Mouse (Mus musculus): ENCODE data around the gene Mapk14. TPM values are rescaled to one million over a fixed set of nuclear protein-coding genes. Genes with fewer than 3 reads are reported as not detected.
"Not testable (repeated sequence)": the region's sequence is repeated elsewhere in the genome, so short reads cannot be mapped to it uniquely, and the experiment has no call there.

Gene Mapk14
- polyA plus RNA-seq, 1 experiment from 2014 or later: 52.4 TPM

GRCm38 (mm10) chr17:28774303-28774702 is 83.2 kb downstream of the Mapk14 start:
- not testable (repeated sequence) for H3K9me3 ChIP-seq; H3K4me2 ChIP-seq (replicated peaks); H3K4me3 ChIP-seq; H3K27ac ChIP-seq; H3K9ac ChIP-seq; H3K36me3 ChIP-seq; ATAC-seq (ENCODE audit: insufficient number of reproducible peaks, insufficient read depth, low FRiP score, low TSS enrichment)
- peaks cover 20% of the 10 kb centered on the region for H3K27me3 ChIP-seq
- 98% methylated on average over 8 of the region's 9 CpGs for WGBS
- peaks cover 11% of the 10 kb centered on the region for H3K4me1 ChIP-seq

- Histone ChIP-seq H3K27ac (no peak overlapping the region), H3K4me3 (no peak overlapping the region), H3K27me3 (peaks cover 11% of the 10 kb centered on the region), H3K4me1 (peaks cover 3% of the 10 kb centered on the region), H3K9ac (no peak overlapping the region), H3K36me3 (no peaks in the 10 kb centered on the region), H3K9me3 (no peaks in the 10 kb centered on the region), H3K4me2 (replicated peaks) (no peak overlapping the region)
- WGBS: 80% methylated on average over 4 of the region's 4 CpGs
- ATAC-seq (ENCODE audit: insufficient number of reproducible peaks, insufficient read depth, low FRiP score, low TSS enrichment): no peak
Observed at GRCm38 (mm10) chr17:28775161-28775560, 84.0 kb downstream of the Mapk14 start.

- 91% methylated on average over 3 of the region's 3 CpGs for WGBS
- H3K36me3 ChIP-seq: no peaks in the 10 kb centered on the region
- H3K4me1 ChIP-seq: no peaks in the 10 kb centered on the region
- H3K4me3 ChIP-seq: no peak overlapping the region
- no peak overlapping the region for H3K9ac ChIP-seq
- H3K4me2 ChIP-seq (replicated peaks): no peak overlapping the region
- no peaks in the 10 kb centered on the region for H3K9me3 ChIP-seq
- no peak for ATAC-seq (ENCODE audit: insufficient number of reproducible peaks, insufficient read depth, low FRiP score, low TSS enrichment)
- no peak overlapping the region for H3K27ac ChIP-seq
- no peaks in the 10 kb centered on the region for H3K27me3 ChIP-seq
Observed at GRCm38 (mm10) chr17:28776817-28777216, 85.7 kb downstream of the Mapk14 start.

- Histone ChIP-seq H3K27ac (no peak overlapping the region), H3K9ac (no peak overlapping the region), H3K9me3 (no peaks in the 10 kb centered on the region), H3K4me1 (no peaks in the 10 kb centered on the region), H3K27me3 (no peaks in the 10 kb centered on the region), H3K4me2 (replicated peaks) (no peak overlapping the region), H3K36me3 (no peaks in the 10 kb centered on the region), H3K4me3 (no peak overlapping the region)
- 85% methylated on average over 16 of the region's 16 CpGs for WGBS
- no peak for ATAC-seq (ENCODE audit: insufficient number of reproducible peaks, insufficient read depth, low FRiP score, low TSS enrichment)
Observed at GRCm38 (mm10) chr17:28777231-28778005, 86.3 kb downstream of the Mapk14 start.

GRCm38 (mm10) chr17:28779735-28780134 is 88.6 kb downstream of the Mapk14 start:
- Histone ChIP-seq H3K9ac (no peak overlapping the region), H3K4me1 (no peaks in the 10 kb centered on the region), H3K4me2 (replicated peaks) (no peak overlapping the region), H3K27me3 (no peaks in the 10 kb centered on the region), H3K27ac (no peak overlapping the region), H3K9me3 (no peaks in the 10 kb centered on the region), H3K36me3 (no peaks in the 10 kb centered on the region), H3K4me3 (no peak overlapping the region)
- no peak for ATAC-seq (ENCODE audit: insufficient number of reproducible peaks, insufficient read depth, low FRiP score, low TSS enrichment)
- WGBS: 90% methylated on average over 3 of the region's 3 CpGs

GRCm38 (mm10) chr17:28780836-28781235 is 89.7 kb downstream of the Mapk14 start:
- Histone ChIP-seq H3K4me2 (replicated peaks) (no peak overlapping the region), H3K36me3 (no peaks in the 10 kb centered on the region), H3K9ac (no peak overlapping the region), H3K27ac (no peak overlapping the region), H3K9me3 (no peaks in the 10 kb centered on the region), H3K4me3 (no peak overlapping the region), H3K4me1 (no peaks in the 10 kb centered on the region), H3K27me3 (no peaks in the 10 kb centered on the region)
- ATAC-seq (ENCODE audit: insufficient number of reproducible peaks, insufficient read depth, low FRiP score, low TSS enrichment): no peak
- WGBS: 60% methylated on average over 3 of the region's 3 CpGs

GRCm38 (mm10) chr17:28781290-28782045 is 90.3 kb downstream of the Mapk14 start:
- 50% methylated on average over 9 of the region's 9 CpGs for WGBS
- no peak for ATAC-seq (ENCODE audit: insufficient number of reproducible peaks, insufficient read depth, low FRiP score, low TSS enrichment)
- Histone ChIP-seq H3K36me3 (no peaks in the 10 kb centered on the region), H3K27me3 (no peaks in the 10 kb centered on the region), H3K4me2 (replicated peaks) (no peak overlapping the region), H3K4me1 (no peaks in the 10 kb centered on the region), H3K9me3 (no peaks in the 10 kb centered on the region), H3K9ac (no peak overlapping the region), H3K27ac (no peak overlapping the region), H3K4me3 (no peak overlapping the region)

- no peak overlapping the region for H3K4me2 ChIP-seq (replicated peaks)
- no peak overlapping the region for H3K9ac ChIP-seq
- no peak overlapping the region for H3K27ac ChIP-seq
- WGBS: 82% methylated on average over 3 of the region's 3 CpGs
- H3K4me3 ChIP-seq: no peak overlapping the region
- ATAC-seq (ENCODE audit: insufficient number of reproducible peaks, insufficient read depth, low FRiP score, low TSS enrichment): no peak
- H3K36me3 ChIP-seq: no peaks in the 10 kb centered on the region
- no peaks in the 10 kb centered on the region for H3K4me1 ChIP-seq
- H3K27me3 ChIP-seq: no peaks in the 10 kb centered on the region
- no peaks in the 10 kb centered on the region for H3K9me3 ChIP-seq
Observed at GRCm38 (mm10) chr17:28785036-28785435, 93.9 kb downstream of the Mapk14 start.

GRCm38 (mm10) chr17:28787507-28787906 is 96.4 kb downstream of the Mapk14 start:
- no peak overlapping the region for H3K4me3 ChIP-seq
- H3K4me2 ChIP-seq (replicated peaks): no peak overlapping the region
- 95% methylated on average over 12 of the region's 12 CpGs for WGBS
- no peaks in the 10 kb centered on the region for H3K4me1 ChIP-seq
- H3K36me3 ChIP-seq: no peaks in the 10 kb centered on the region
- H3K9ac ChIP-seq: no peak overlapping the region
- no peak overlapping the region for H3K27ac ChIP-seq
- no peaks in the 10 kb centered on the region for H3K27me3 ChIP-seq
- H3K9me3 ChIP-seq: no peaks in the 10 kb centered on the region
- ATAC-seq (ENCODE audit: insufficient number of reproducible peaks, insufficient read depth, low FRiP score, low TSS enrichment): no peak

GRCm38 (mm10) chr17:28797031-28797430 is 105.9 kb downstream of the Mapk14 start:
- Histone ChIP-seq H3K27me3 (no peaks in the 10 kb centered on the region), H3K27ac (no peak overlapping the region), H3K9ac (no peak overlapping the region), H3K36me3 (no peaks in the 10 kb centered on the region), H3K4me3 (no peak overlapping the region), H3K4me1 (peaks cover 11% of the 10 kb centered on the region), H3K4me2 (replicated peaks) (no peak overlapping the region), H3K9me3 (peaks cover 5% of the 10 kb centered on the region; the same call in 1 of the 2 replicates)
- ATAC-seq (ENCODE audit: insufficient number of reproducible peaks, insufficient read depth, low FRiP score, low TSS enrichment): no peak
- 96% methylated on average over 4 of the region's 4 CpGs for WGBS
